Mouse (Mus musculus) lung, embryonic 14.5 days (tissue): ENCODE measurements around the gene Hoxa6. TPM values are rescaled to one million over a fixed set of nuclear protein-coding genes. Genes with fewer than 3 reads are reported as not detected.

Experiments
- ATAC-seq: fragments of 200-750 bp; cut with Nextera tagmentation; 2 replicates; pipeline ENCODE4 v1.8.0; 2017; ENCODE audit warnings: mild to moderate bottlenecking, moderate TSS enrichment, moderate library complexity; ENCODE audit not compliant: insufficient read depth
- DNase-seq: peaks from one replicate; pipeline ENCODE4 v3.0.0-alpha.2; 2015
- H3K27ac ChIP-seq: fragments of 300-500 bp; sonication (generic); 2 replicates; pipeline ENCODE4 v1.5.1; 2014; ENCODE audit warnings: low read depth, mild to moderate bottlenecking, moderate library complexity
- H3K27me3 ChIP-seq: fragments of 300-500 bp; sonication (generic); 2 replicates; pipeline ENCODE4 v1.6.1; 2014; ENCODE audit warnings: low read length, control low read depth; ENCODE audit not compliant: insufficient read depth
- H3K36me3 ChIP-seq: fragments of 300-500 bp; sonication (generic); 2 replicates; pipeline ENCODE4 v1.6.1; 2014; ENCODE audit warnings: control low read depth; ENCODE audit not compliant: insufficient read depth
- H3K4me1 ChIP-seq: fragments of 300-500 bp; sonication (generic); 2 replicates; pipeline ENCODE4 v1.6.1; 2014; ENCODE audit warnings: antibody characterized with exemption, control low read depth; ENCODE audit not compliant: insufficient read depth
- H3K4me2 ChIP-seq: fragments of 300-500 bp; sonication (generic); 2 replicates; pipeline ENCODE4 v1.6.1; 2014; ENCODE audit warnings: mild to moderate bottlenecking
- H3K4me3 ChIP-seq: fragments of 300-500 bp; sonication (generic); 2 replicates; pipeline ENCODE4 v1.5.1; 2014; ENCODE audit warnings: low read depth, low read length
- H3K9ac ChIP-seq: fragments of 300-500 bp; sonication (generic); 2 replicates; pipeline ENCODE4 v1.6.1; 2014
- H3K9me3 ChIP-seq: fragments of 300-500 bp; sonication (generic); 2 replicates; pipeline ENCODE4 v1.6.1; 2016; ENCODE audit warnings: low read depth, low read length, control low read depth
- CTCF ChIP-seq: IDR thresholded peaks from 2 replicates; pipeline ENCODE4 v1.5.1; 2016; ENCODE audit warnings: antibody characterized with exemption, low read depth
- WGBS: fragments of 180-500 bp; shearing (Covaris S2); extraction: QIAGEN DNeasy Blood & Tissue Kit; methylation state at CpG from one replicate; pipeline ENCODE4 v1.1.7; 2014; 5-methylcytosine and 5-hydroxymethylcytosine counted together
- polyA plus RNA-seq: library from polyadenylated mRNA; unstranded; fragments of >200 nt; fragmentation: Nextera tagmentation; extraction: Ambion mirVana; gene quantifications from 2 replicates; pipeline ENCODE4 v1.2.1, GENCODE M21; 2014

The Hoxa6 gene
- polyA plus RNA-seq, 1 experiment from 2014 or later, result 5.1 TPM

- peak overlapping the region; percentile 98 for H3K27ac ChIP-seq
- ATAC-seq (no peak), DNase-seq (peak; percentile 71)
- H3K9ac ChIP-seq, result peak overlapping the region; percentile 98
- H3K4me1 ChIP-seq, result peaks cover 14% of the 10 kb centered on the region
- no peak for TF ChIP-seq CTCF
- H3K36me3 ChIP-seq, result peaks cover 10% of the 10 kb centered on the region
- H3K4me3 ChIP-seq, result peak overlapping the region; percentile 63
- H3K4me2 ChIP-seq, result peak overlapping the region; percentile 79
- H3K9me3 ChIP-seq, result no peaks in the 10 kb centered on the region
- H3K27me3 ChIP-seq, result peaks cover 45% of the 10 kb centered on the region
- 1% methylated on average over 4 of the region's 4 CpGs for WGBS
Measured at GRCm38 (mm10) chr6:52173648-52174047, 34.9 kb downstream of the Hoxa6 start.

GRCm38 (mm10) chr6:52172501-52172900, 36.0 kb downstream of the Hoxa6 start:
- Histone ChIP-seq H3K4me3 (peak overlapping the region; percentile 63), H3K27me3 (peaks cover 48% of the 10 kb centered on the region), H3K4me1 (peaks cover 14% of the 10 kb centered on the region), H3K36me3 (peaks cover 10% of the 10 kb centered on the region), H3K9me3 (no peaks in the 10 kb centered on the region), H3K9ac (peak overlapping the region; percentile 98), H3K27ac (peak overlapping the region; percentile 98), H3K4me2 (peak overlapping the region; percentile 79)
- TF ChIP-seq CTCF, result no peak
- DNase-seq, result peak; percentile 98
- ATAC-seq, result peak; percentile 65
- under 1% methylated on average over 35 of the region's 35 CpGs for WGBS

DNA sequence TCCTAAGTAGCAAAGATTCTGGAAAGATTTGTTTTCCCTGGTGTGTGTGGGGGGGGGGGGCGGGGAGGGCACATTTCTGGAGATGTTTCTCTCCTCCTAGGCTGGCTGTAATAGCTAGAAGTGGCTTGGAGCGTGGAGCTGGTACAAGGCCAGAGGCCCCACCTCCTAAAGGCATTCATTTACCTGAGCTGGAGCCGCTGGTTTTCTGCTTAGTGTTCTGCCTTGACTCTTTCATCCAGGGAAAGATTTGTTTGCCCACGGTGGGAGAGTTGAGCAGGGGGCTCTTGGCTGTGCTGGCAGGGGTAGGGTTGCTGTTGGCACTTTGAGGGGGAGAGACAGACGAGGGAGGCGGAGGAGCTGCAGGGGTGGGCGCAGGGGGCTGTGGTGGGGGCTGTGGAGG, 36.6 kb downstream of the Hoxa6 start:
- H3K9me3 ChIP-seq, result no peaks in the 10 kb centered on the region
- H3K4me2 ChIP-seq, result peak overlapping the region; percentile 79
- H3K36me3 ChIP-seq, result peaks cover 10% of the 10 kb centered on the region
- ATAC-seq (no peak), DNase-seq (peak; percentile 56)
- 10% methylated on average over 7 of the region's 7 CpGs for WGBS
- H3K27ac ChIP-seq, result peak overlapping the region; percentile 98
- peak overlapping the region; percentile 91 for H3K9ac ChIP-seq
- peaks cover 14% of the 10 kb centered on the region for H3K4me1 ChIP-seq
- no peak for TF ChIP-seq CTCF
- H3K4me3 ChIP-seq, result peak overlapping the region; percentile 63
- peaks cover 49% of the 10 kb centered on the region for H3K27me3 ChIP-seq

- 0 out of 2 replicates have a peak overlapping the region, but pooled peaks have one; percentile 10 for H3K4me3 ChIP-seq
Measured at GRCm38 (mm10) chr6:52171331-52171730, 37.2 kb downstream of the Hoxa6 start.

DNA sequence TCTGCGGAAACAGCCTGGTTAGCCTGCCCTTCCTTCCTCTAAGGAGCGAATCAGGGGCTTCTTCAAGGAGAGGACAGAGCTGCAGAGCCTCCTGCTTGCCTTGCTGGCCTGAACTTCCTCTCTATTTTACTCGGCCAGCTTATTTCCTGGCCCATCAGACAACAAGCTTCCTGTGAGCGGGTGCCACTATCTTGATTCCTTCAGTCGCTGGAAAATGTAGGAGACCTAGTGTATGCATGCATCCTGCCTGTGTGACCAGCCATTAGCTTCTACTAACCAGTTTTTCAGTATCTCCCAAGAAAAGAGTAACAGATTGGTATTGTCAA, 37.7 kb downstream of the Hoxa6 start:
- peaks cover 10% of the 10 kb centered on the region for H3K36me3 ChIP-seq
- H3K27ac ChIP-seq, result peak overlapping the region; percentile 98
- peaks cover 17% of the 10 kb centered on the region for H3K4me1 ChIP-seq
- DNase-seq, result peak; percentile 74
- TF ChIP-seq CTCF, result no peak
- no peak for ATAC-seq
- WGBS, result 17% methylated on average over 5 of the region's 5 CpGs
- H3K4me3 ChIP-seq, result peak overlapping the region; percentile 33
- H3K9me3 ChIP-seq, result no peaks in the 10 kb centered on the region
- H3K9ac ChIP-seq, result peak overlapping the region; percentile 91
- H3K4me2 ChIP-seq, result peak overlapping the region; percentile 79
- H3K27me3 ChIP-seq, result peaks cover 51% of the 10 kb centered on the region

More at GRCm38 (mm10) chr6:52171331-52171730, 37.2 kb downstream of the Hoxa6 start:
- peak; percentile 83 for DNase-seq
- H3K36me3 ChIP-seq, result peaks cover 10% of the 10 kb centered on the region
- 9% methylated on average over 4 of the region's 4 CpGs for WGBS
- no peak for TF ChIP-seq CTCF
- peak overlapping the region; percentile 91 for H3K9ac ChIP-seq
- H3K4me1 ChIP-seq, result peaks cover 17% of the 10 kb centered on the region
- H3K4me2 ChIP-seq, result peak overlapping the region; percentile 79
- ATAC-seq, result no peak
- peak overlapping the region; percentile 98 for H3K27ac ChIP-seq
- H3K27me3 ChIP-seq, result peaks cover 51% of the 10 kb centered on the region
- no peaks in the 10 kb centered on the region for H3K9me3 ChIP-seq

DNA sequence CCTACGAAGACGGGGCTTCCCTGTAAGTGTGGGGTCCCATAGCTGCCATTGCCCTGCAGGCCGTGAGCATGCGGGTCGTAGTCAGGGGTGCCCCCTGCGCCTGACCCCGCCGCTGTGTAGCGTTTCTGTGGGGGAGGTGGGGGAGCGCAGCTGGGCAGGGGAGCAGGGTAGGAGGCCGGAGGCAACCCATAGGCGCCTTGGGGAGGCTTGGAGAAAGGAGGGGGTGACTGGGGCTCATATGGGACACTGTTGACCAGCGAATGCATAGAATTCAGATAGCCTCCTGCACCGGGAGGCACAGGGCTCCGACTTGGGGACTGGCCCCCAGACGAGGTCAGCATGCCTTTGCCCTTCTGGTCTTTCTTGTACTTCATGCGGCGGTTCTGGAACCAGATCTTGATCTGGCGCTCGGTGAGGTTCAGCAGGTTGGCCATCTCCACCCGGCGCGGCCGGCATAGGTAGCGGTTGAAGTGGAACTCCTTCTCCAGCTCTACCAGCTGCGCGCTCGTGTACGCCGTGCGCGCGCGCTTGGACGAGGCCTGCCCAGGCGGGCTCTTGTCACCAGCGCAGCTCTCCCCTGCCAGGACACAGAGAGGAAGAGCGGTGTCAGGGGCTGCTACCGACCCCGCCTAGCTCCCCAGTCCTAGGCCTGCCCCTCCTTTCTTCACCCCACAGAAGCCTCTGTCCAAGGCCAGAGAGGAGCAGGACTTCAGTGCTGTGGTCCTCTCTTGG, 38.2 kb downstream of the Hoxa6 start:
- peaks cover 49% of the 10 kb centered on the region for H3K27me3 ChIP-seq
- peak overlapping the region; percentile 79 for H3K4me2 ChIP-seq
- DNase-seq, result peak; percentile 79
- ATAC-seq, result peak; percentile 33
- peak overlapping the region; percentile 33 for H3K4me3 ChIP-seq
- no peaks in the 10 kb centered on the region for H3K9me3 ChIP-seq
- 4% methylated on average over 40 of the region's 40 CpGs for WGBS
- peak overlapping the region; percentile 91 for H3K9ac ChIP-seq
- peak overlapping the region; percentile 98 for H3K27ac ChIP-seq
- H3K4me1 ChIP-seq, result peaks cover 17% of the 10 kb centered on the region
- TF ChIP-seq CTCF, result no peak
- H3K36me3 ChIP-seq, result peaks cover 10% of the 10 kb centered on the region

GRCm38 (mm10) chr6:52169499-52170165, 38.9 kb downstream of the Hoxa6 start:
- 13% methylated on average over 16 of the region's 16 CpGs for WGBS
- Histone ChIP-seq H3K4me1 (peaks cover 17% of the 10 kb centered on the region), H3K27ac (peak overlapping the region; percentile 98), H3K9me3 (no peaks in the 10 kb centered on the region), H3K27me3 (peaks cover 42% of the 10 kb centered on the region), H3K36me3 (peaks cover 10% of the 10 kb centered on the region), H3K4me2 (peak overlapping the region; percentile 79), H3K4me3 (peak overlapping the region; percentile 71), H3K9ac (peak overlapping the region; percentile 91)
- ATAC-seq (0 out of 2 replicates have a peak, but pooled peaks have one; percentile 0), DNase-seq (peak; percentile 70)
- TF ChIP-seq CTCF, result no peak
